20 mouse cellular contexts compared by ENCODE assay signal in genomic region chr16:35006251-35006650, GRCm38 (mm10).
"Had no signal": no experiment of that assay in that cellular context is flagged by ENCODE, and none has a peak within 500 bp of the region (broad histone marks: within the 10 kb centered on the region; RNA-seq: fewer than 3 reads in every experiment).

No protein-coding gene starts in this region.

- ATAC-seq: intestine, embryonic 15.5 days; midbrain, embryonic 15.5 days had no signal

- H3K36me3 ChIP-seq: intestine, embryonic 15.5 days; limb, embryonic 12.5 days; limb, embryonic 15.5 days; liver, embryonic 13.5 days; midbrain, embryonic 12.5 days; midbrain, embryonic 15.5 days; neural tube, embryonic 12.5 days; neural tube, embryonic 15.5 days had no signal

- DNase-seq: left cerebral cortex, postnatal 4 days; liver, embryonic 13.5 days; lung, adult 2 months; lung, postnatal 14 days; lung, postnatal 4 days; right cerebral cortex, adult 18-20 months; right cerebral cortex, postnatal 14 days; right cerebral cortex, postnatal 4 days; thymus, adult 2 months; thymus, postnatal 14 days; thymus, postnatal 4 days had no signal

- H3K4me3 ChIP-seq: intestine, embryonic 15.5 days; limb, embryonic 12.5 days; limb, embryonic 15.5 days; liver, embryonic 13.5 days; midbrain, embryonic 12.5 days; midbrain, embryonic 15.5 days; neural tube, embryonic 12.5 days; neural tube, embryonic 15.5 days had no signal

- H3K4me1 ChIP-seq: intestine, embryonic 15.5 days; liver, embryonic 13.5 days had no signal

- H3K9me3 ChIP-seq: intestine, embryonic 15.5 days; limb, embryonic 12.5 days; limb, embryonic 15.5 days; liver, embryonic 13.5 days; midbrain, embryonic 12.5 days; midbrain, embryonic 15.5 days; neural tube, embryonic 12.5 days; neural tube, embryonic 15.5 days had no signal

- H3K27me3 ChIP-seq: intestine, embryonic 15.5 days; limb, embryonic 15.5 days; midbrain, embryonic 15.5 days; neural tube, embryonic 15.5 days had no signal

- H3K9ac ChIP-seq: intestine, embryonic 15.5 days; limb, embryonic 12.5 days; limb, embryonic 15.5 days; liver, embryonic 13.5 days; midbrain, embryonic 12.5 days; midbrain, embryonic 15.5 days; neural tube, embryonic 12.5 days; neural tube, embryonic 15.5 days had no signal

- H3K4me2 ChIP-seq: intestine, embryonic 15.5 days; limb, embryonic 12.5 days; limb, embryonic 15.5 days; liver, embryonic 13.5 days; midbrain, embryonic 12.5 days; midbrain, embryonic 15.5 days; neural tube, embryonic 12.5 days; neural tube, embryonic 15.5 days had no signal

- H3K27ac ChIP-seq: intestine, embryonic 15.5 days; kidney, postnatal 0 days; limb, embryonic 12.5 days; limb, embryonic 15.5 days; liver, embryonic 13.5 days; midbrain, embryonic 12.5 days; midbrain, embryonic 15.5 days; neural tube, embryonic 12.5 days; neural tube, embryonic 15.5 days; stomach, postnatal 0 days had no signal
